Mouse (Mus musculus): ENCODE measurements at regions not wholly inside any gene's neighbourhood (a gene's known extent, or its start where the extent isn't known, plus 50 kb on each side); places are given as distances from the start of the nearest gene placed in this dataset.

DNA sequence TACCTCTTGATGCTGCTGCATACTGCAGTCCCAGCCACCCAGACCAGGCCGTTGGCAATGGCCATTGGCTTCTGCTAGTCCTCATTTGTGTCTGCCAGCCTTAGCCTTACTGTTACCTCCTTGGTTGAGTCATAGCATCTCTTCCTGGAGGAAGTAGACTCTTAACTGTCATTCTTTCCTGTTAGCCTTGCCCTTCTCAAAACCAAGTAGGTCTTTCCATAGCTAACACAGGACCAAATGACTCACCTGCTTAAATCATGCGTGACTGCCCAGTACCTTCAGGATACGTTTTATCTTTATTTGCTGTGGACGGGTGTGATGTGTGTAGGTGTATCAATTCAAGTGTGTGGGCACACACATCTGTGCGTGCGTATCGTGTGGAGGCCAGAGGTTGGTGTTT is 136.9 kb downstream of the Zfp706 start:
- TF ChIP-seq CTCF (IDR thresholded peaks at IDR 0.05; ENCODE audit: borderline replicate concordance, control insufficient read depth, extremely low read depth, insufficient read depth, low read length, poor library complexity) = no peak
- TF ChIP-seq POLR2A (IDR thresholded peaks at IDR 0.05; ENCODE audit: control insufficient read depth, extremely low read depth, insufficient read depth, low read length, poor library complexity) = no peak

Measured in thymus, adult 2 months (tissue).